Mouse (Mus musculus) embryonic stem cell, embryonic (primary cell): Measurements from ENCODE around the gene Uck1.

Experiments
- CTCF ChIA-PET, 4 experiments: fragments of 300-600 bp in 2 of 4; fragments of 350-600 bp in 2 of 4; sonication (Branson Sonifier 250); formaldehyde crosslinking; loops; one replicate each; lab custom pipeline; 2022; ENCODE audit warnings: inconsistent platforms in 2 of 4; lab: Charles Lee
- POLR2A ChIA-PET, 4 experiments: fragments of 300-600 bp in 2 of 4; fragments of 350-600 bp in 2 of 4; sonication (Branson Sonifier 250); formaldehyde crosslinking; loops; one replicate each; lab custom pipeline; 2022; ENCODE audit warnings: antibody characterized with exemption in 4 of 4, inconsistent platforms in 1 of 4; lab: Charles Lee

Gene Uck1

GRCm38 (mm10) chr2:32217656-32218055, 42.3 kb downstream of the Uck1 start:
- CTCF ChIA-PET: interaction anchor here in 1 of 4 experiments (1.2 kb wide), 1 partner anchor 84 kb away, joined by 4 read pairs; no protein-coding TSS in a partner anchor
- POLR2A ChIA-PET: interaction anchor here (0.6 to 47.5 kb wide), 18 partner anchors 9 to 376 kb away, joined by 3 to 1178 read pairs (median 5); partner anchors contain the start of genes Pomt1 (in 1 of the 4) and Prrc2b (in 1 of the 4)

GRCm38 (mm10) chr2:32216506-32216905, 43.5 kb downstream of the Uck1 start:
- ChIA-PET CTCF (interaction anchor here (0.6 to 1.2 kb wide), 6 partner anchors 14 to 113 kb away, joined by 3 to 4 read pairs (median 3); no protein-coding TSS in a partner anchor), POLR2A (interaction anchor here (0.6 to 47.5 kb wide), 9 partner anchors 11 to 323 kb away, joined by 3 to 1178 read pairs (median 3); partner anchors contain the start of genes 1110008P14Rik (in 1 of the 4) and Prrc2b (in 1 of the 4))

- POLR2A ChIA-PET: interaction anchor here in 2 of 4 experiments (0.9 to 47.5 kb wide), 11 partner anchors 7 to 78 kb away, joined by 3 to 1178 read pairs (median 4); partner anchors contain the start of genes Prrc2b (in 1 of the 2) and Swi5 (in 1 of the 2)
These were observed 44.4 kb downstream of the Uck1 start for GRCm38 (mm10) chr2:32215576-32215975.

GRCm38 (mm10) chr2:32213000-32213399, 47.0 kb downstream of the Uck1 start:
- ChIA-PET POLR2A (interaction anchor here (0.7 to 47.5 kb wide), 30 partner anchors 8 to 606 kb away, joined by 3 to 1178 read pairs (median 5); partner anchors contain the start of gene Prrc2b (in 1 of the 4)), CTCF (interaction anchor here in 1 of 4 experiments (1.4 to 1.7 kb wide), 2 partner anchors 9 to 16 kb away, joined by 3 read pairs; no protein-coding TSS in a partner anchor)

More at GRCm38 (mm10) chr2:32215576-32215975, 44.4 kb downstream of the Uck1 start:
- CTCF ChIA-PET: interaction anchor here in 2 of 4 experiments (0.6 to 1.7 kb wide), 3 partner anchors 12 to 82 kb away, joined by 3 to 4 read pairs (median 3); no protein-coding TSS in a partner anchor

- CTCF ChIA-PET: interaction anchor here in 1 of 4 experiments (1.2 kb wide), 1 partner anchor 19 kb away, joined by 3 read pairs; no protein-coding TSS in a partner anchor
- POLR2A ChIA-PET: interaction anchor here in 2 of 4 experiments (1.0 to 47.5 kb wide), 24 partner anchors 8 to 325 kb away, joined by 3 to 1178 read pairs (median 5); partner anchors contain the start of gene Prrc2b (in 1 of the 2)
These were observed 48.3 kb downstream of the Uck1 start for GRCm38 (mm10) chr2:32211689-32212088.

- POLR2A ChIA-PET: interaction anchor here in 2 of 4 experiments (0.7 to 47.5 kb wide), 12 partner anchors 7 to 65 kb away, joined by 3 to 1178 read pairs (median 5); partner anchors contain the start of gene Prrc2b (in 1 of the 2)
- CTCF ChIA-PET: interaction anchor here in 2 of 4 experiments (0.6 to 0.7 kb wide), 2 partner anchors 16 to 267 kb away, joined by 3 to 4 read pairs; no protein-coding TSS in a partner anchor
These were observed 52.3 kb downstream of the Uck1 start for GRCm38 (mm10) chr2:32207682-32208081.
